ENCODE assay signal across 14 mouse cellular contexts in the genomic region with DNA sequence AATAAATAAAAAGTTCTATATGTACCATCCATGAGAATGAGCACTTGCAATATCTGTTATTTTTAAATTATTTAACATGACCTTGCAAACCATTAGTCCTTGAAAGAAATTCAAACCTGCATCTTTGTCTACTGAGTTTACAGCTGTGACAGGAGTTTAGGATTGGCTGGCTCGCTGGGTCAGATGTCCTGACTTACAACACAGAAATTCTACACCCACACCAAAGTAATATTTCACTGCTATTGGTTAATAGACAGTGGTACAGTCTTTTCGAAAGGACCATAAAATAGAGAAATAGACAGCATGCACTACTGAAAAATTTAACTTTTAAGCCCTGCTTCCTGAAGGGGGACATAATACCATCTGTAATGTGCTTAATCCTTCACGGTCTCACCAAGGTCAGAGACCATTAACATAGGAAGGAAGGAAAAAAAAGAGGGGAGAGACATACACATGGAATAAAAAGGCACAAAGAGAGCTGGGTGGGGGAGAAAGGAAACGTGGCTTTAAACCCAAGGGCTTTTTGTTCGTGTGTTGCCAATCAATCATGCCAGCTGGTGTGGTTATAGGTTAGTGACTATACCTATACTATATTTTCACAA.
"Had no signal": no experiment of that assay in that cellular context is flagged by ENCODE, and none has a peak within 500 bp of the region (broad histone marks: within the 10 kb centered on the region; RNA-seq: fewer than 3 reads in every experiment).

No protein-coding gene starts in this region.

- H3K27ac ChIP-seq: liver, embryonic 15.5 days; midbrain, embryonic 10.5 days; neural tube, embryonic 15.5 days; stomach, embryonic 15.5 days had no signal

- H3K9ac ChIP-seq: liver, embryonic 15.5 days; neural tube, embryonic 15.5 days; stomach, embryonic 15.5 days had no signal

- H3K4me1 ChIP-seq: liver, embryonic 15.5 days; neural tube, embryonic 15.5 days had no signal

- H3K4me3 ChIP-seq: liver, embryonic 15.5 days; midbrain, embryonic 10.5 days; neural tube, embryonic 15.5 days; stomach, embryonic 15.5 days had no signal

- DNase-seq: kidney, adult 2 months; kidney, postnatal 14 days; left cerebral cortex, postnatal 4 days; lung, adult 2 months; lung, postnatal 36 days; thymus, adult 2 months; thymus, postnatal 25 days had no signal

- H3K4me2 ChIP-seq: liver, embryonic 11.5 days; liver, embryonic 15.5 days; neural tube, embryonic 15.5 days; stomach, embryonic 15.5 days had no signal

- ATAC-seq: intestine, embryonic 16.5 days; lung, postnatal 0 days had no signal

- H3K27me3 ChIP-seq: liver, embryonic 15.5 days; neural tube, embryonic 15.5 days; stomach, embryonic 15.5 days had no signal

- H3K9me3 ChIP-seq: liver, embryonic 15.5 days; midbrain, embryonic 10.5 days; neural tube, embryonic 15.5 days; stomach, embryonic 15.5 days had no signal

- H3K36me3 ChIP-seq: liver, embryonic 15.5 days; midbrain, embryonic 10.5 days; neural tube, embryonic 15.5 days; stomach, embryonic 15.5 days had no signal
